Mouse (Mus musculus) adrenal gland, adult (tissue): Measurements from ENCODE around the gene Ttc39b.
A peak's percentile ranks its signal among the peaks of the same experiment; 100 is the strongest.

Source experiments
- DNase-seq, 2 experiments: peaks; one replicate each; pipeline ENCODE4 v3.0.0; 2022 to 2023; ENCODE audit warnings: low spot score in 1 of 2; ENCODE audit not compliant: inconsistent age in 2 of 2

Gene Ttc39b

GRCm38 (mm10) chr4:83318758-83319157 is 5.3 kb downstream of the Ttc39b start:
- DNase-seq = no peak

DNA sequence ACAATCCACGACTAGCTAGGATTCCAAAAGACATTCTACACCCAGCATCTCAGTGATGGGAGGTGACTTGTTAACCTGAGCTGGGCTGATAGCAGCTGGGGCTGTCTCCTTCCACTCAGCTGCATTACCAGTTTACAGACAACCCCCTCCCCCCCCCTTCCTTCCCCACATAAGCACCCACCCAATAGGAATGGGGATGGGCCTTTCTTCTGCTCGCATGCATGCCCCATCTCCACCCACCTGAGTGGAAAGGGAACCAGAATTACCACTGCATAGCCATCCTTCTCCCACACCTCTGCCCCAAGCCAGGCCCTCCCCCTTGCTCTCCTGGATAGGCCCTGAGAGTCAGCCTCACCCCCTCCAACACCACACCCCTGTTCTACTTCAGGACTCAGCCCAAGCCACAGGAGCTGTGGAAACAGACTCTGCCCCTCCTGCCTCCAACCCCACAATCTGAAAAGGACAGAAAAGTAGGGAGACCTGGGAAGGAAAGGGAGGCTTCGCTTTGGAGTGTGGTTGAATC is 6.2 kb downstream of the Ttc39b start:
- no peak for DNase-seq

GRCm38 (mm10) chr4:83316718-83317117 is 7.3 kb downstream of the Ttc39b start:
- no peak for DNase-seq

DNA sequence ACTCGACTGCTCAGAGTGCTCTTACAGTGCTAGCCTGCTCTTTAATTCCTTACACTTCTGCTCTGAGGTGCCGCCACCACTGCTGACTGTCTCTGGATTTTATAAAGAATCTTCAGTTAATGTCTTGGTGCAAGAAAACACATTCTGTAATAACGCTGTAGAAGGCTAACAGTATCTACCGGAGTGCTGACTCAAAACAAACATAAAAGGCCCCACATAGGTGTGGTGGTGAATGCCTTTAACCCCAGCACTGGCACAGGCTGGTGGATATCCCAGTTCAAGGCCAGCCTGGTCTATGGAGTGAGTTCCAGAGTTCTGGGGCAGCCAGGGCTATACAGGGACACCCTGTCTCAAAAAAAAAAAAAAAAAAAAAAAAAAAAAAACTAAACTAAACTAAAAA is 8.1 kb downstream of the Ttc39b start:
- DNase-seq = peak in 1 of 2 experiments; percentile 63

DNA sequence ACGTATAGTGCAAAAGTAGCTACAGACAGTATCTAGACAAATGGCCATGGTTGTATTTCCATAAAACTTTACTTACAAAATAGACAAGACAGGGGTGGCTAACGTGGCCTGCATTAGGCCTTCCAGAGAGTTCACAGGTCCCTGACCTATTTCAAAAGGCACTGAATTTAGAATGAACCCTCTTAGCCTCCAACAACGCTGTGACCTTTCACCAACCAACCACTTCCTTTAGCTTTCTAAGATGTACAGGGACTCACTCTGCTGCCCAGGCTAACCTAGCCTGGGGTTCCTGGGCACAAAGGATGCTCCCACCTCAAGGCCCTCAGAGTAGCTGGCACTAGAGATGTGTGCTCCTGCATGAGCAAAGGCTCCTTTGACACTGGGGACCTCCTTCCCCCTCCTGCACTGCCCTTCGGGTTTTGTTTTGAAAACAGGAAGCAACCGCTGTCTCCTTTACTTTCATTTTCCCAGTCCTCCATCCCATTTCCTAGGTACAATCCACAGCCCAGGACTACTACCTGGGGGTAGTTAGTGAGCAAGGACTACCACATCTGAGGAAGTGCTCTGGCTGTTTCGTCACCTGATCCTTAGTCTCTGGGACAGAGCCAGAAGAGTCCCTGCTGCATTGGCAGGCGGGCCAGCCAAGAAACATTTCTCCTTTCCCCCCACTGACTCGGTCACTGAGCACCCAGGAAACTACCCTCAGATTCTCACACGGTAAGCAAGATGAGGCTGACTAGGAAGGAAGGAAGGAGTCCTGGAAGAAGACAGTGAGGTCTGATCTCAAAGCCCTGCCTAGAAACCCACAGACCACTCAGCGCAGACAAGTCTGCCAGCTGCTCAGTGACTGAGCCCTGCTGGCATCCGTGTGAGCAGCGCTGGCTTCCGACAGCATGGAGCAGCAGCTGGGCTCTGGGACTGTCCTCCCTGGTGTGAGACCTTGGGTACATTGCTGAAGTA is 8.9 kb downstream of the Ttc39b start:
- DNase-seq = peak; percentile 48 to 87

- no peak for DNase-seq
Observed at GRCm38 (mm10) chr4:83314261-83314793, 9.7 kb downstream of the Ttc39b start.

- DNase-seq = no peak
Observed at GRCm38 (mm10) chr4:83312336-83312735, 11.7 kb downstream of the Ttc39b start.

GRCm38 (mm10) chr4:83311481-83311880 is 12.6 kb downstream of the Ttc39b start:
- no peak for DNase-seq

- DNase-seq = no peak
Observed at GRCm38 (mm10) chr4:83310990-83311389, 13.1 kb downstream of the Ttc39b start.

DNA sequence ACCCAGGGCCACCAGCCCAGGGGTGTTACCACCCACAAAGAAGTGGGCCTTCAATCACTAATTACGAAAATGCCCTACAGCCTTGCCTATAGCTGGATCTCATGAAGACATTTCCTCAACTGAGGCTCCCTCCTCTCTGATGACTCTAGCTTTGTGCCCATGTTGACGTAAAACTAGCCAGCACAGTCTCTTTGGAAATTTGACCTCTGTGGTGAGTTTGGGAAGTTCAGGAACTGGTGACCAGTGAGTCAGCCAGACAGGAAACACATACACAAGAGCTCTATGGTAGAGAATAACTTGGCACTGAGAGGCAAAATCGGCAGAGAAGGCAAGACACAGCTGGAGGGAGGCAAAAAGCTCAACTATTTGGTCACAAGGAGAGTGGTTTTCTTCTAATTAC is 15.1 kb downstream of the Ttc39b start:
- DNase-seq = peak in 1 of 2 experiments; percentile 68

GRCm38 (mm10) chr4:83307686-83308469 is 16.2 kb downstream of the Ttc39b start:
- DNase-seq = peak in 1 of 2 experiments; percentile 65

DNA sequence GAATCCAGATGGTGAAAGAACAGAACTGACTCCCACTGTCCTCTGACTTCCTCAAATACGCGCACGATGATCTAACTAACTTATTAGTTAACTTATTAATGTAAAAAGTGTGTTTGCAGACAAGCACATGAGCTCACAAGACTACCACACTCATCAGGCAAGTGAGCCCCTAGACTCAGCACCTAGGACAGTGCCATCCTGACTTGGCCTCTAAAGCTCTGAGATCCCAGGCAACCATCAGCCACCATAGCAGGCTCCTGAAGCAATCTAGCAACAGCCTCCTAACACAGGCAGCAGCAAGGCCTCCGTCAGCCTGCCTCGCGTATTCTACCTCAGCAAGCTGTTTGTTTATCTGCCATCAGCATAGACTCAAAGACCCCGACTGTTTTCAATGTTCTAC is 17.2 kb downstream of the Ttc39b start:
- no peak for DNase-seq

GRCm38 (mm10) chr4:83305099-83305498 is 19.0 kb downstream of the Ttc39b start:
- DNase-seq = no peak

- peak; percentile 79 to 95 for DNase-seq
Observed at GRCm38 (mm10) chr4:83302887-83303827, 20.9 kb downstream of the Ttc39b start.

DNA sequence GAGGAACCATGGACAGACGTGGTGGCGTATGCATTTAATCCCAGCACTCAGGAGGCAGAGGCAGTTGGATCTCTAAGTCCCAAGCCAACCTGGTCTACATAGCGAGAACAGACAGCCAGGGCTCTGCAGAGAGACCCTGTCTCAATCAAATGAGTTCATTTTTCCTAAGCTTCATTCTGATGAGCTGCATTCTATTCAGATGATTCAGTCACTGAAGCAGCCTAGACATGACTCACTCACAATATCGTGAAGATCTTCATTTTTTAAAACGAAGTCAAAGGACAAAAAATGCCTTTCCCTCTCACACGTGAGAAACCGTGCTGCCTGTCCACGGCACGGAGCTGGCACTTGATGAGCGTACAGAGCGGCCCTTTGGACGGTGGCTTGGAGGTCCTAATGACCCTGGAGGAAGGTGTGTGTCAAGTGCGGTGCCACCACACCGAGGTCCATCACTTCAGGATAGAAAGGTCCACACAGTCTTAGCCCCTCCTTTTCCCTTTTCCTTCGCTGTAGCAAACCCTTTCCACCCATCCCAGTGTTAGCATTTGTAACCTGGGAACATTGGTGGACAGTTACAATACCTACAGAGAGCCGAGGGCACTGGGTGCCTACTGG is 21.8 kb downstream of the Ttc39b start:
- DNase-seq = peak; percentile 46 to 64

GRCm38 (mm10) chr4:83301713-83302112 is 22.3 kb downstream of the Ttc39b start:
- no peak for DNase-seq

- DNase-seq = peak; percentile 43 to 77
Observed at GRCm38 (mm10) chr4:83284768-83285350, 39.2 kb downstream of the Ttc39b start.

- peak in 1 of 2 experiments; percentile 56 for DNase-seq
Observed at GRCm38 (mm10) chr4:83283973-83284767, 39.9 kb downstream of the Ttc39b start.

GRCm38 (mm10) chr4:83282424-83282823 is 41.6 kb downstream of the Ttc39b start:
- DNase-seq = peak in 1 of 2 experiments; percentile 45
